Mouse (Mus musculus) testis, postnatal 10 days (tissue): ENCODE data around the gene Ifitm6.
A peak's percentile ranks its signal among the peaks of the same experiment; 100 is the strongest.
"Not testable (repeated sequence)": the region's sequence is repeated elsewhere in the genome, so short reads cannot be mapped to it uniquely, and the experiment has no call there.

ENCODE experiments used
- DNase-seq: peaks from one replicate; pipeline ENCODE4 v3.0.0; 2021; ENCODE audit warnings: low spot score

The Ifitm6 gene

DNA sequence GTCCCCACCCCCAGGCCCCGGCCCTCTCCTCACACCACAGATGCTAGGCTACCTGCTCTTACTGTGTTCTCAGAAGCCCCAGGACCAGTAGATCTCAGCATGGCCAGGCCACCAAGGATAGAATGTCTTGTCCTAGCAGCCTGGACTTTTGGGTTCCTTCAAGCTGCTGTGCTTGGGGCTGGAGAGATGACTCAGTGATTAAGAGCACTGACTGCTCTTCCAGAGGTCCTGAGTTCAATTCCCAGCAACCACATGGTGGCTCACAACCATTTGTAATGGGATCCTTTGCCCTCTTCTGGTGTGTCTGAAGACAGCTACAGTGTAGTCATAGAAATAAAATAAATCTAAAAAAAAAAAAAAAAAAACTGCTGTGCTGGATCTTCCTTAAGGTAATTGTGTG is at the start of gene Ifitm6:
Gene Ifitm6 (minus strand): TSS at position 101 of the 400 bp plus-strand sequence.
- DNase-seq: not testable (repeated sequence)

DNA sequence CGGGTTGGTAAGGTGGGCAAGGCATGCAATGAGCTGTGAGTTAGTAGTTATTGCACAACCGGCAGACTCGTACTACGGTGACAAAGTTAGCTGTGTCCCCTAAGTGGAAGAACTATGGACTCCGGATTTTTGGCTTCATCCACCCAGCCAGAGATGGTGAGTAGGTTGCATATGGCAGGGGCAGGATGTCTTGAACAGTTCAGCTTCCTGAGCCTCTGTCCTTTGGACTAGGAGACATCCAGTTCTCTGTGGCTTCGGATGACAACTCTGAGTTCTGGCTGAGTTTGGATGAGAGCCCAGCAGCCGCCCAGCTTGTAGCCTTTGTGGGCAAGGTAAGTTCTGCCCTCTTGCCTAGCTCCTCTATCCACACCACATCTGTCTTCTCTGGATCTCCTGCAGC is 46.9 kb upstream of the Ifitm6 start:
- no peak for DNase-seq

DNA sequence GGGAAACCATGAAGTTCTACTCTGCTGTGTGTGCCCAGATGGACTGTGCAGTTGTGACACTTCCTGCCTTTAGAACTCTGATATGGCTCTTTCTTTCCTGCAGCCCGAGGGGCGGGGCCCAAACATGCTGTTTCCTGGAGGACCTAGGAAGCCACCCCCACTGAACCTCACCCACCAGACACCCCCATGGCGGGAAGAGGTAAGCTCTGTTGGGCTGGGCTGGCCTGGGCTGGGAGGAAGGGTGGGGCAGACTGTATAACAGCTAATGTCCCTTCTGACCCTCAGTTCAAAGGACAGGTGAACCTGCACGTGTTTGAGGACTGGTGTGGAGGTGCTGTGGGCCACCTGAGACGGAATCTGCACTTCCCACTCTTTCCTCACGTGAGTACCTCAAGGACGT is 46.5 kb upstream of the Ifitm6 start:
- no peak for DNase-seq

- DNase-seq: no peak
Measured at GRCm38 (mm10) chr7:141063353-141063752, 45.6 kb upstream of the Ifitm6 start.

GRCm38 (mm10) chr7:141062525-141062924 is 44.8 kb upstream of the Ifitm6 start:
- DNase-seq: no peak

DNA sequence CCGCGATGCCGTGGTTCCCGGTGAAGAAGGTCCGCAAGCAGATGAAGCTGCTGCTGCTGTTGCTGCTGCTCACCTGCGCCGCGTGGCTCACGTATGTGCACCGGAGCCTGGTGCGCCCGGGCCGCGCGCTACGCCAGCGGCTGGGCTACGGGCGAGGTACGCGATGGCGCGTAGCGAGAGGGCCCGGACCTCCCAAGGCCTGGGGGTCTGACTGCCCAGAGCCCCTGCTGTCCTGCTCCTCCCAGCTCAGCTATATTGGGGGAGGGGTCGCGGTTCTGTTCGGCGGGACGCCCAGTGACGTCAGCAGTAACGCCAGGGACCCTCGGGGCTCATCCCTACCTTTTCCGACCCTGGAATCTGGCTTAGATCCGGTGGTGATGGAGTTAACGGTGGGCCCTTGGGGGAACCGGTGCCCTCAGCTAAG is 43.6 kb upstream of the Ifitm6 start:
- DNase-seq: no peak

GRCm38 (mm10) chr7:141060426-141061242 is 42.9 kb upstream of the Ifitm6 start, which contains the start of gene B4galnt4:
B4galnt4 (plus strand) TSS chr7:141061104.
- DNase-seq: peak; percentile 73

GRCm38 (mm10) chr7:141059929-141060328 is 42.2 kb upstream of the Ifitm6 start:
- no peak for DNase-seq

DNA sequence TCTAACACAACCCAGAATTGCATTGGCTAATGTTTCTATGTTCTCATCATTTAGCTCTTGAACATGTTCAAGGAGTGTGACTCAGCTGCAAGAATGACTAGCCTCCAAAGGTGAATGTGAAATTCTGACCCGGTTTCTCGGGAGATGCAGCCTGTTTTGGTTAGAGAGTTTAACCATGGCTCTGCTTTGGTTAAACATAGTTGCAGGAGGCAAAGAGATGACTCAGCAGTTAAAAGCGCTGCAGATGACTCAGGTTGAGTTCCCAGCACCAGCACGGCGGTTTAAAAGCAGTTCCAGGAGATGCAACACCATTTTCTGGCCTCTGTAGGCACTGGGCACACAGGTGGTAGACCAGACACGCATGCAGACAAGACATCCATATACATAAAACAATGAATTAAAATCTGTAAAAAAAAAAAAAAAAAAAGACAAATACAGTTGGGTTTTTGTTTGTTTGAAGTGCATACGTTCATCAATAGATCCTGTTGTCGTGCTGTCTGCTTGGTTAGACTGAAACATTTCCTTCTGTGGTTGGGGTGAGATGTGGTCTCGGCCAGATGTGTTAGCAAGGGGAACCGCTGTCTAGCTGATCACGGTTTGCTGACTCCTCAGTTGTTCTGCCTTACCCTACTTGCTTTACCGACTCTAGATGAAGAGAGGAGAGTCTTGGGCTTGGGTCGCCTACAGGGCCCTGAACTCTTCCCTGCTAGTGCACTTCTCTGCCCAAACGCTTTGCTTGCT is 41.0 kb upstream of the Ifitm6 start:
- DNase-seq: no peak

GRCm38 (mm10) chr7:141057541-141057940 is 39.8 kb upstream of the Ifitm6 start:
- no peak for DNase-seq

- no peak for DNase-seq
Measured at GRCm38 (mm10) chr7:141056976-141057375, 39.3 kb upstream of the Ifitm6 start.

- no peak for DNase-seq
Measured at GRCm38 (mm10) chr7:141055785-141056184, 38.1 kb upstream of the Ifitm6 start.

- no peak for DNase-seq
Measured at GRCm38 (mm10) chr7:141052421-141052820, 34.7 kb upstream of the Ifitm6 start.

DNA sequence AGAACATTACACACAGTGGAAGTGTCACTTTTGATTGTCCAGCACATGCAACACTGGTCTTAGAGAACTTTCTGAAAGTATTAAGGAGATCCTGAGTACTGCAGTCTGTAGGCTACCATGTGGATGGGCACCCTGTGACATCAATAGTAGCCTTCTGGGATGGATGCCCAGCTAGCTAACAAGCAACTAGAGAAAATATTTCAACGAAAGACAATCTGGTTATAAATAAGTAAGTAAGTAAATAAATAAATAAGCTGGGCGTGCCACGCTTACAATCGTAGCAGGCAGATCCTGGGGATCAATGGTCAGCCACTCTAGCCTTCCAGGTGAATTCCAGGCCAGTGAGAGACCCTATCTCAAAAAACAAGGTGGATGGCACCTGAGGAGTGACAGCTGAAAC is 34.3 kb upstream of the Ifitm6 start:
- no peak for DNase-seq

GRCm38 (mm10) chr7:141051060-141051685 is 33.4 kb upstream of the Ifitm6 start:
- DNase-seq: no peak

GRCm38 (mm10) chr7:141049326-141049725 is 31.6 kb upstream of the Ifitm6 start:
- no peak for DNase-seq

GRCm38 (mm10) chr7:141048226-141049218 is 30.8 kb upstream of the Ifitm6 start:
- peak; percentile 95 for DNase-seq

GRCm38 (mm10) chr7:141047581-141048225 is 30.0 kb upstream of the Ifitm6 start:
- DNase-seq: peak; percentile 75

- DNase-seq: no peak
Measured at GRCm38 (mm10) chr7:141046931-141047580, 29.3 kb upstream of the Ifitm6 start.

- DNase-seq: no peak
Measured at GRCm38 (mm10) chr7:141042539-141042938, 24.8 kb upstream of the Ifitm6 start.
